Mouse (Mus musculus) thymus, postnatal 36 days (tissue): ENCODE data around the gene Cort.
A peak's percentile ranks its signal among the peaks of the same experiment; 100 is the strongest.
"Not testable (repeated sequence)": the region's sequence is repeated elsewhere in the genome, so short reads cannot be mapped to it uniquely, and the experiment has no call there.

ENCODE experiments used
- DNase-seq, 2 experiments: peaks; one replicate each; pipeline ENCODE4 v3.0.0; 2022; ENCODE audit warnings: mixed read lengths in 2 of 2

The Cort gene

DNA sequence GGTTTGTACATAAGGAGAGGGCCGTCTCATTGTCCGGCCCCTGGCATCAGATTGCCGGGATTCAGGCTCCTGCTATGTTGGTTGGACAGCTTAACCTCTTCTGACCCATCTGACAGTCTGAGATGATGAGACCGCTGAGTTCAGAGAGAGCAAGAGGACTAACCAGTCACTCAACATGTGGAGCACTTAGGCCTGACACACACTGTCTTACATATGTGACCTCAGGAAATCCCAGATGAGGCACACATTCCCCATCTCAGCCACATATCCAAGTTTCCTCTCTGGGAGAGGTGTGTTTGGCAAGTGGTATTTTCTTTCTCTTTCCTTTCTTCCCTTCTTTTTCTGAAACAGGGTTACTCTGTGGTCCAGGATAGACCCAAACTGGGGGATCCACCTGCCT is 18.6 kb upstream of the Cort start:
- no peak for DNase-seq

DNA sequence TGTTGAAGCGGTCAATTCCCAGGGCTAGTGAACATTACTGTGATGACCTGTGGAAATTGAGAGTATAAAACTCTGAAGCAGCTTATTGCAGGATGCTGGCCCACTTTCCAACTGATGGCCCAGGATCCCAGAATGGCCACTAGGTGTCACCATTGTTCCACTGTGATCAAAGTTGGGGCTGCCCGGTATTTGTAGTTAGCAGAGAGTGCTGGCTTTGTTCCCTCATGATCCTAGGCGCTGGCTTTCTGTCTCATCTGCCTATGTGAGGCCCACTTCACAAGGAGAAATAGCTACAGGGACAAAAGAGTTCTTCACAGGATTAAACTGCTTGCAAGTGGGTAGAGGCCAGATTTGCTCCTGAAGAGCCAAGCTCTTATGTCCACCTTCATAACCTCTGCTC is 17.9 kb upstream of the Cort start:
- DNase-seq: peak; percentile 71 to 73

DNA sequence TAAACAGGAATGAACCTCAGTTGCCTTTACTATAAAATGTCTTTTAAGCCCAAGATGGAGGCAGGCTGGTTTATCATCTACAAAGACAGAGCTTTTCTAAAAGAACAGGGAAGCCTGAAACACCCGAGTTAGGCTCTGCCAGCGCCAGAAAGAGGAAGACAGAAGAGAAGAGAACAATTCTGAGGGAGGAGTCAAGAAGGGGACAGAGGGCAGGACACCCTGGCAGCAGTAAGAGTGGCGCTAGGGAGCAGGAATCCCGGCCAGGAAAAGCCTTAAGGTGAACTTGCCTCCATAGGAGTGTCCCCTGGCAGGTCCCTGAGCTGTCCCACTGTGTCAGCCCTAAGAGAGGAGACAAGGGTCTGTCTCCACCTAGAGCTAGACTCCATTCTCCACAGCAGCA is 17.0 kb upstream of the Cort start:
- no peak for DNase-seq

DNA sequence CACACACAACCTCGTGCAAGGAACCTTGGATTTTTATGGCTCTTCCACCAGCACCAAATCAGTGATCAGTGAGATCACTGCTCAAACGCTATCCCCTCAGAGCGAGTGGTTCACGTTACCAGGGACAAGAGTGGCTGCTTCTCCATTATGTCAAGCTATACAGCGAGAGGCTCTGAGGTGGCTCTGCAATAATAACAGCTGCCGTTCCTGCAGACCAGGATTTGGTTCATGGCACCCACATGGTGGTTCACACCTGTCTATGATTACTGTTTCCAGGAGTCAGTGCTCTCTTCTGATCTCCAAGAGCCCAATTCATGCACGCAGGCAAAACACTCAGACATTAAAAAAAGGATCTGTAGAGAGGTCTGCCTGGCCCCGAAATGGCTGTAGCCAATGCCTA is 12.0 kb upstream of the Cort start:
- DNase-seq: no peak

DNA sequence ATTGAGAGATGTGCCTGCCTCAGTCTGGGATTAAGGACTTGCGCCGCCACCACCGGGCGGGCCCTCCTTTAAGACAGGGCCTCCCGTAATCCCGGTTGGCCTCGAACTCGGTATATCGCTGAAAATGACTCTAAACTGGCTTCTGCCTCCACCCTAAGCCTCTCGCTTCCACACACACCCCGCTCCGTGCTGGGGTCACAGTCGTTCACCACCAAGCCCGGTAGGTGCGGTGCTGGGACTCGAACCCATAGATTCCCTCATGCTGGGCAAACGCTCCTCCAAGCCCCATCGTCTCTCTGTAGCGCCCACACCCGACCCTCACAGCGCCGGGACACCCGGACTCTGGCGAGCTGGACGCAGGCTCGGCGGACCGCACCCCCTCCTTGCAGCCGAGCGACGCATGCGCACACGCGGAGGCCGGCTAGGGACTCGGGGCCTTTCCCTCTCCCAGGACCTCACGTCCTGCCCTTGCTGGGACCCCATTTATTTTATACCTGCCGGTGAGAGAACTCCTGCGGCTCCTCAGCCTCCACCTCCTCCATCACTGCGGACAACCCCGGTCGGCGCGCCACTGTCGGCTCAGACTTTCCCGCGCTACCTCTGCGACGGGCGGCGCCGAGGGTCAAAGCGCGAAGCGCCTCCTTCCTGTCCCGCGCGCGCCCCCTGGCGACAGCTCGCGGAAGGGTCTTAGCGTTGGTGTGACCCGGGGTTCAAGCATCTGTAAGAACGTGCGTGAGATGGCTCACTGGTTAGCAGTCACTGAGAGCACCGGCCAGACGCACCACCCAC is 10.6 kb upstream of the Cort start, which contains the start of gene Cenps:
TSS of gene Cenps (minus strand) at position 648 of the 789 bp plus-strand sequence.
- DNase-seq: peak; percentile 87 to 89

DNA sequence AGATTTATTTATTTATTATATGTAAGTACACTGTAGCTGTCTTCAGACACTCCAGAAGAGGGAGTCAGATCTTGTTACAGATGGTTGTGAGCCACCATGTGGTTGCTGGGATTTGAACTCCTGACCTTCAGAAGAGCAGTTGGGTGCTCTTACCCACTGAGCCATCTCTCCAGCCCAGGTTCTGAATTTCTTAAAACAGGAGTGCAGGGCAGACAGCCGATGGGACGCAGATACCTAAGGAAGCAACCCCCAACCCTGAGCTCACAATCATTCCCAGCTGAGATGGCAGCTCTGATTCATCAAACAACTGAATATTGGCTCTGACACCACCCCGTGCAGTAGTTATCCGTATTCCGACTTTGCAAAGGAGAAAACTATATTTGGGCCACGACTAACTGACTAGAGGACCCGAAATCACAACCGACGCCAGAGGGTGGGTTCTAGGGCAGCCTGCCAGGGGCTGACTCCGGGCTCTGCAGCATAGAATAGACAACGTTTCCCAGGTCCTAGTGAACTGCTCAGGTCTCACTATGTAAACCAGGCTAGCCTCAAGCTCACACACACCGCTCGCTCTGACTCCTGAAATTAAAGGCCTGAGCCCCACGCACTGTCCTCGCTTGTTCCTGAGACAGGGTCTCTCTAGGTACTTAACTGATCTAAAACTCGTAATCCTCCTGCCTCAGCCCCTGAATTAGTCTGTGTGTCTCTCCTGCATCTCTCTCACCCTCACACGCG is 9.7 kb upstream of the Cort start:
- no peak for DNase-seq

DNA sequence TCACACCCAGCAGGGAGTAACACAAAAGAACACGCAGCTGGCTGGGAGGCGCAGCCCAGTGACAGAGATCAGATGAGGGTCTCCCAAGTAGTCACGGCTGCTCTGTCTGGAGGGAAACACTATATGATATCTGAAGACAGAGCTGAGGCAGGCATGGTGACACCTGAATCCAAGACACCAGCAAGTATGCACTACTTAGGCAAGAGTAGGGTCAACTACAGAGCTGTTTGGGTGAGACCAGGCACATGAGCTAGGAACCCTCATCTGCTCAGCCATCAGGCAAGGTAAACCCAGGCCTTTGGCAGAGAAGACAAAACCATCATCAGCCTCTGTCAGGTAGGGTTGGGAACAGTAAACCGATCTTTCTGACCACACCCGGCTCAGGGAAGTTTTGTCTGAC is 6.8 kb upstream of the Cort start:
- no peak for DNase-seq

DNA sequence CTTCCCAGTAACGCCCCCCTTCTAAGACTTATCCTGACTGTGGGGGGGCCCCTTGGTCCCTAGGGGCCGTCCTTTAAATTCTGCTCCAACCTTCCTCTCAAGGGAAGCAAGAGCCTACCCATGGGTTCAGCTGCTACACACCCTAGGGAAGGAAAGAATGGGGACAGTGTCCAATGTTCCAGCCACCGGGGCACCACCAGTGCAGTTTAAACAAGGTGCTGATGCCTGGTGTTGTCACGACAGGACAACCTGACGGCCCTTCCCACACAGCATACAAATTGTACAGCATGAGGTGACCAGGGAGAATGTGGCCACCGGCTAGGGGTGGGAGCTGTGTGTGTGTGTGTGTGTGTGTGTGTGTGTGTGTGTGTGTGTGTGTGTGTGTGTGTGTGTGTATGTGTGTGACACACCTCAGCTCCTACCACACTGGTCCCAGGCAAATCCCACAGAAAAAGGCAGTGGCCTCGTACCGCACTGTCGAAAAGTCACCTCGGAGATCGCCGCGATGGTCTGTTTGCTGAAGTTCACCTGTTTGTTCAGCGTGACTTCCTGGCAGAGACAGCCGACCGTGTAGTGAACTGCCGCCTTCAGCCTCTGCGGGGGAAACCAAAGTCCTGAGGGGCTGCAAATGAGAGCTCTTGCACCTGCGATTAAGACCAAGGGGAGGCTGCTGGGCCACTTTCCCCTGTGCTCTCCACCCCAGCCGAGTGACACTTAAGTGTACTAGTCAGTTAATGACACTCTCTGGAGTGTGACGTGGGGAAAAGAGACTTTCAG is 5.4 kb upstream of the Cort start:
- DNase-seq: no peak

DNA sequence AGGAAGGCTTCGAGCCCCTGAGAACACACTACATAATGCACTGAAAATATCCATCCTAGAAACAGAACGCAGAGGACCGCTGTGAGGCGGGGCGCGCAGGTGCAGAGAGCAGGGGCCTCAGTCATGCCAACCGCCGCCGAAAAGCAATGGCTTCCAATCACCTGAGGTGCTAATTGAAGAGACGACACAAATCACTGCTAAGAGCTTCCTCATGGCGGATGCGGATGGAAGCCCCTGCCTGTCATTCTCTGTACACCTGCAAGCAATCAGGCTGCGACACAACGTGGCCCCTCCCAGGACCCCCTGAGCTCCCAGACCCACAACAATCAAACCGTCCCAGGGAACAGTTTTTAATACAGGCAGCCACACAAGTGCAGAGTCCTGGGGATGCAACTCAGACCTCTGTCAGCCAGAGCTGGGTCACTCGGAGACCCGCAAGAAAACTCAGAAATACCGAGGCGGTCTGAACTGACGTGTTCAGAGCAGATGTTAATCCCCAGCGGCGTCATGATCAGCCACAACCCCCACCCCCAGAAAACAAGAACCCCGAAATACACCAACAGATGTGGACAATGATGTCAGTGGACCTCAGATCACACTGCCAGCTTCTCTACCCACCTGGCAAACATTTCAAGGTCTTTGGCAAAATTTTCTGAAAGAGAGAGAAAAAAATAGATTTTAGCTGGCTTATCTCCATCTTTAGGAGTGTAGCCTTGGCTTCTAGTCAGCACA is 4.6 kb upstream of the Cort start:
- DNase-seq: no peak

DNA sequence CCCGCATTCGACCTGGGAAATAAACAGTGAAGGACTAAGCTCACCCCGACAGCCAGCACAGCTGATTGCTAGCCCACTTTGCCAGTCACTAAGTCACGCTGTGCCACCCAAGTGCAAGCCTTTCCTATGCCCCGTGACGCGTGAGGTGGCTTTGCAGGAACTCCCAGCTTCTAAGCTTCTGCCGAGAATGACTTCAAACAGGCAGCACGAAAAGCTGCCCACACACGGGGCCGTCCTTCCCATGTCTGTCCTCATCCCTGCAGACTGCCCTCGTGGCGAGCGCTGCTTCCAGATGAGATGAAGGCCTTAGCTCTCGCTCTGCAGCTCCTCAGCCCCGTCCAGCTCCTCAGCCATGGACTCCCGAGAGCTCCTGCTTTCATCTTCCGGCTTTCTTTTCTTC is 1.9 kb upstream of the Cort start:
- no peak for DNase-seq

DNA sequence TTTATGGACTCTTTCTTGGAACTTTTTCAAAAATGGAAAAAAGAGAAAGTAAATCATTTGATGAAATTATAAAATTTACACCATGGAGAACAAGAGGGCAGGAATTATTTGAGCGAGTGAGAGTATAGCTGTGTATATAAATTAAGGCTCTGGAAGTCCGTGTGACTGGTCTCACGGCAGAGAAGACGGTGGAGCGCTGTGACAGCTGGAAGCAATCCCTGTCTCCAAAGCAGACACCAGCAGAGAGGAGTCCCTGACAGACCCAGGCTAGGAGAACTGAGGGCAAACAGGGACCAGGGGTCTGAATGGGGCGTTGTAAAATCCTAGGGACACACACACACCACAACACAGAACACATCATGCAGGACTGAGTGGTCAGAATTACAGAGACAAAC is 451 bp downstream of the Cort start:
- DNase-seq: no peak

DNA sequence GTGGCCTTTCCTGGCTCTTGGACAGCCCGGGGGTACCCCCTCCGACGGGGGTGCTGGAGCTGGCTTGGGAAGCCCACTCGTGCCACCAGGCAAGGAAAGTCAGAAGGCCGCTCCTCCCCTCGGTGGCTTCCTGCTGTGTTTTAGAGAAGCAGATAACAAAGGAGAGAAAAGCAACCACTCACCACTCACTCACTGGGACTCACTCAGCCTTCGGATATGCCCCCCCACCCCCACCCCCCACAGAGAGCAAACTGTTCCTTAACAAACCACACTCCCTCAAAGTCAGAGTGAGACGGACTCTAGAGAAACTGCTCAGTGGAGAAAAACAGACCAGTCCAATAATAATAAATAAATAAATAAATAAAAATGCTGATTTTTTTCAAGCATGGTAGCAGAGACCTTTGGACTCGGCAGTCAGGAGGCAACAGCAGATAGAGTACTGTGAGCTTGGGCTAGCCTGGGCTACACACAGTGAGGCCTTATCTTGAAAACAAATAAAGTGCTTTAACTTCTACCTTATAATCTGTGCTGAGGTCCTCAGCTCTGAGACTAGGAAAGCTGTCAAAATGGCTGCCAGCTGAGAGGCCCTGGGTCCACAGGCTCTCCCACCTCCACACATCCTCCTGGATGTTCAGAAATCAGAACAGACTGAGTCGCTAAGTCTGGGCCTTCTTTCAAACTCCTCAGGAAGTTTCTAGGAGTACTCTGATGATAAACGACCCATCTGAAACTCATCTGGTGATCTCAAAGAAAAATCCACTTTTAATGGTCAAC is 1.0 kb downstream of the Cort start:
- no peak for DNase-seq

DNA sequence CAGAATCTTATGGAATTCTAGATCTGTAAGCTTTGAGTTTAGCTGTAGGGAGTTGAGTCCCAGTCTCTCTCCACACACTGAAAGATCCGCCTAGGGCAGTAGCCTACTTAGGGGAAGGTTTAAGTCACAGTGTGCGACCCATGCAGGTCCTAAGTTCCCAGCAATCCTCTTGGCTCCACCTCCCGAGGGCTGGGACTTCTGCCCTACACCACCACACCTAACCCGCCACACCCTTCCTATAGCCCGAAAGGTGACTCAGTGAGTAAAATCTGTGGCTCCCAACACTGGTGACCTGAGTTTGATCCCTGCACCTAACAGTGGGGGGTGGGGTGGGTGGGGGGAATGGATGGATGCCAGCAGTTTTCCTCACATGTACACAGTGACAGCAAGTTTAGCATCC is 3.1 kb downstream of the Cort start:
- no peak for DNase-seq

DNA sequence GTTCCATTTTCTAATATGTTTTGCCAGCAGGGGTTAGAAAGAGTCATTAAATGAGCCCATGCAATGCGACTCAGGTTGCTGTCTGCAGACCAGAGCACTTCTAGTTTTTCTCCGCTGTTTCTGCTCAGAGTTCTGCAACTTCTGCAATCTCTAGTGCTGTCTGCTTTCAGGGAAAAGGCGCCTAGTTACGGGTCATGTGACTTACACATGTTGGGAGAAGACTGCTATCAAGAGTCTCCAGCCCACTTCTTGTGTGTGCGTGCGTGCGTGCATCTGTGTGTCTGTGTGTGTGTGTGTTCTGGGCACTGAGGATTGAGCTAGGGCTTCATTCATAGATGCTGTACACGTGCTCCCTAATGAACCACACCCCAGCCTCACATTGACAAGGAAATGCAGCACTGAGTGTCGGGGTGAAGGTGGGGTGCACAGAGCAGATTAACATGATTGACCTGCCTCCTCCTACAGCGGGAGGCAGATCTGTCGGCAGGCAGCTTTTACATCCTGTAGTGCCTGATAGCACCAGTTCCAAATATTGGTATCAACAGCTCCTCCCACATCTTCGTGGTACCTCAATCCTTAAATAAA is 6.5 kb downstream of the Cort start:
- not testable (repeated sequence) for DNase-seq

DNA sequence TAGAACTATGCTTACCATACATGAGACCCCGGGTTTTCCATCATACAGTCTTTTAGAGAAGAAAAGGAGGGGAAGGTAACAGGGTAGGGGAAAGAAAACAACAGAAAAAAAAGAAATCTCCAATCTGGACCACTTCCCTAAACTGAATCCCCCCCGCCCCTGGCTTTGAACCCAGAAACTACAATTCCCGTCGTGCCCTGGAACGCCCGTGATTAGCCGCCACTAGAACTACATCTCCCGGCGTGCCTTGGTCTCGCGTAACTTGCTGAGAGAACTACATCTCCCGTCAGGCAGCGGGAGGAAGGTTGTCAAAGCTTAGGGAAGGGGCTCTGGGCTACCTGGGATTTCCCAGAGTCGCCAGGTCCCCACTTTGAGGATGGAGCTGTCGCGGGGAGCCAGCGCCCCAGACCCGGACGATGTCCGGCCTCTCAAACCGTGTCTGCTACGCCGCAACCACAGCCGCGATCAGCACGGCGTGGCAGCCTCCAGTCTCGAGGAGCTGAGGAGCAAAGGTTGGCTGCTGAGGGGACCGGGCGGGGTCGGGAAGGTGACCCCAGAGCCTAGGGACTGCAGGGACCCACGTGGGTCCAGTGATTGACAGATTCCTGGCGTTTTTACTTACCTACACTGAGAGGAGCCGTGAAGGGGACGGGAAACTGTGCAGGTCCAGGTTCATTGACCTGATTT is 22.5 kb downstream of the Cort start, which contains the start of gene Dffa:
TSS of gene Dffa (plus strand) at position 272 of the 687 bp plus-strand sequence.
- peak; percentile 92 for DNase-seq

DNA sequence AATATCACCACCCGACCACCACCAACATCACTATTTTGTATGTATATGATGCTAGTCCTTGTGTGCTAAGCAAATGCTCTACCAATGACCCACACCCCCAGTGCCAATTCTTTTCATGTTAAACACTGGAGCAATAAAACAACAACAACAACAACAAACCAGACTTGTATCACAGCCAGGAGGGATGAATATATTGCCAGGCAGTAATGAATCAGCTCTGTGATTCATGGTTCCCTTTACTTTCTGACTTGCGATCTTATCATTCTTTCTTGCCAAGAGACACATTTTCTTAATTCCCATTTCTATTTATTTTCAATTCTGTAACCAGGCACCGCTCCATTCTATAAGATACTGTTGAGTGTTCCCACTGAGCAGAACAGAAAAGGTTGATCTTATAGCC is 25.1 kb downstream of the Cort start:
- DNase-seq: no peak

DNA sequence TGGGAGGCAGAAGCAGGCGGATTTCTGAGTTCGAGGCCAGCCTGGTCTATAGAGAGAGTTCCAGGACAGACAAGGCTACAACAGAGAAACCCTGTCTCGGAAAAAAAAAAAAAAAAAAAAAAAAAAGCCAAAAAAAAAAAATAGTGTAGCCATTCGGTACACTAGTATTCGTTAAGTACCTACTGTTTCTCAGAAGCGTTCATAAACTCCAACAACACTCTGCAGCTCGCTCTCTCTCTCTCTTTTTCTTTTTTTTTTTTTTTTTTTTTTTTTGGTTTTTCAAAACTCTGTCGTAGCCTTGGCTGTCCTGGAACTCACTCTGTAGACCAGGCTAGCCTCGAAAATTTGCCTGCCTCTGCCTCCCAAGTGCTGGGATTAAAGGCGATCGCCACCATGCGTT is 26.1 kb downstream of the Cort start:
- not testable (repeated sequence) for DNase-seq

DNA sequence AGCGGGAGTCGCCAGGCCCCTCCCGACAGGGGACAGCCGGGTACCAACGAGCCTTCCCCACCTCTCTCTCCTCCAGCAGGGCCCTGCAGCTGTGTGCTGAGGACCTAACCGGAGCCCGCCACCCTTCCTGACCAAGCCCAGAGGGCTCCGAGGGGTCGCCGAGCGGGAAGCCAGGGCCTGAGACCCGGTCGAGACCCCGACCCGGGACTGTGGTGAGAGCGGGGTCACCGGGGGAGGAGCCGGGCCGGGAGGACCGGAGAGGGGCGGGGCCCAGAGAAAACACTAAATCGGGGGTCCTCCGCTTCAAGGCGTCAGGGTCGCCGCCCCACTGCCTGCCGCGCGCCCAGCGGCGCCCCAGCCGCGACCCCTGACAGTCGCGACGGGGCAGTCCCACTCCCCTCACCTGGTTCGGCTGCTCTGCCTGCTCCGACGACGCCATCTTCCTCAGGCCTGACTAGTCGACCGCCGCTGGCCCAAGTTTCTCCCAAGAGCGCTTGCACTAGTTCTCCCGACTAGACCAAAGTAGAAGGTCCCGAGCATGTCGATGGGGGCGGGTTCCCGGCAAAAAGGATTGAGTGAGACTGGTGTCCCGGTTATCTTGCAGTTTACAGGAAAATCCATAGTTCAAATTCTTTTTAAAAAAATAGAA is 27.1 kb downstream of the Cort start, which contains the start of gene Pex14:
TSS of gene Pex14 (minus strand) at position 508 of the 649 bp plus-strand sequence.
- DNase-seq: peak; percentile 88 to 90

DNA sequence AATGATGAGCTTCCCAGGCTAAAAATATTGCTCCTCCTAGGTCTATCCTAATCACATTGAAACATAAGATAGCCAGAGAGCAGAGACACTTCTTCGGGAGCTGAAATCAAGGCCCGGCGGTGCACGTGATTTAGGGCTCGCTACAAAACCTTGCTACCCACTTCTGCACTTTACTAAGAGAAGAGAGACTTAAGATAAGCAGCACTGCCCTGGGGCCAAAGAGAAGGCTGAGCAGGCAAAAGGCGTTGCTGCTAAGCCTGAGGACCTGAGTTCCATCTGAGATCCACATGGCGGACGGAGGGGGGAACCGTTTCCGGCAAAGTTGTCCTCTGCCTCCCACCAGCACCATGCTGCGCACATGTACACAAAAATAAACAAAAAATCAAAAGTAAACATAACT is 28.0 kb downstream of the Cort start:
- no peak for DNase-seq

DNA sequence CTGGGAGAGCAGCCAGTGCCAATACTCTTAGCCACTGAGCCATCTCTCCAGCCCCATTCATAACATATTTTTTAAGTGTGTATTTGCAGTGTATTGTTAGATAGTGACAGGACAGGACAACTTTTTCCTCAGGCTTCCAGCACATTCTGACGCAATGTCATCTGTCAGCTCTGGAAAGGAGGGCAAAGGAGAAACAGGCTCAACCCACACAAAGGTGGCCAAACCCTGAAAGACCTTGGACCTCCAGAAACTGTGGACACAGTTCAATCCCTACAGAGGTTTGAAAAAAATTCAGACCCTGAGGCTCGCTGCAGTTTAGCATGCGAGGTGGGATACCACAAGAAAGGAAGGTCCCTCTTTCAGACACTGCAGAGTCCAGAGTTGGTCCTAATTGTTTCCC is 28.6 kb downstream of the Cort start:
- no peak for DNase-seq
